ENCODE assay signal across 1 mouse cellular context in genomic region chr17:36957999-36958743, GRCm38 (mm10).
TF ChIP-seq lines count a peak whose summit lies in the region.

TSS of gene Znrd1 (minus strand) at chr17:36958559.
TSS of gene Znrd1as (plus strand) at chr17:36958592.

TF ChIP-seq in CH12.LX, 34 proteins besides CTCF, POLR2A, EP300 and RAD21 (continued from another document):
- TF ChIP-seq NELFE (IDR thresholded peaks at IDR 0.05; ENCODE audit: low read depth, low read length) (peak; percentile 65), MAX (IDR thresholded peaks at IDR 0.05; ENCODE audit: low read length) (peak; percentile 64), HCFC1 (IDR thresholded peaks at IDR 0.05; ENCODE audit: low read depth, low read length) (peak; percentile 93), GABPA (IDR thresholded peaks at IDR 0.05; ENCODE audit: insufficient replicate concordance, low read depth, low read length) (peak; percentile 99), ETS1 (conservative IDR thresholded peaks at IDR 0.05; ENCODE audit: low read depth, low read length) (peak; percentile 85), RCOR1 (conservative IDR thresholded peaks at IDR 0.05; ENCODE audit: low read depth, low read length) (peak; percentile 49; the same call in 1 of the 2 replicates), CHD2 (IDR thresholded peaks at IDR 0.05; ENCODE audit: low read length) (no peak), ZMIZ1 (IDR thresholded peaks at IDR 0.05; ENCODE audit: low read depth, low read length) (peak; percentile 74; the same call in 1 of the 2 replicates), POLR2AphosphoS2 (IDR thresholded peaks at IDR 0.05; ENCODE audit: low read depth, low read length) (no peak), TCF12 (IDR thresholded peaks at IDR 0.05; ENCODE audit: low read depth, low read length) (peak; percentile 95), E2F4 (IDR thresholded peaks at IDR 0.05; ENCODE audit: insufficient replicate concordance, low read depth, low read length) (0 out of 2 replicates have a peak, but pooled peaks have one; percentile 65), MYC (IDR thresholded peaks at IDR 0.05; ENCODE audit: low read depth, low read length) (peak; percentile 79), CHD1 (IDR thresholded peaks at IDR 0.05; ENCODE audit: low read depth, low read length) (no peak), USF1 (IDR thresholded peaks at IDR 0.05; ENCODE audit: low read depth, low read length) (no peak), IRF4 (IDR thresholded peaks at IDR 0.05; ENCODE audit: low read depth, low read length) (peak; percentile 86), JUN (IDR thresholded peaks at IDR 0.05; ENCODE audit: insufficient read depth, low read depth, low read length) (peak; percentile 54), MAZ (IDR thresholded peaks at IDR 0.05; ENCODE audit: low read depth, low read length) (peak; percentile 46; the same call in 1 of the 2 replicates), ZNF384 (IDR thresholded peaks at IDR 0.05; ENCODE audit: low read depth, low read length) (no peak)
TF ChIP-seq in CH12.LX: peak in this region for 23.
